Mouse (Mus musculus) G1E (cell line): ENCODE measurements at regions not wholly inside any gene's neighbourhood (a gene's known extent, or its start where the extent isn't known, plus 50 kb on each side); places are given as distances from the start of the nearest gene placed in this dataset.

ENCODE experiments used
- ATAC-seq: 2 replicates; pipeline ENCODE4 v1.8.0; 2016; ENCODE audit warnings: mild to moderate bottlenecking; ENCODE audit not compliant: insufficient number of reproducible peaks, poor library complexity, low FRiP score, severe bottlenecking; ENCODE audit errors: extremely low read depth
- DNase-seq: peaks from one replicate; pipeline ENCODE4 v3.0.0; 2012; ENCODE audit warnings: low spot score
- H3K27me3 ChIP-seq: 2 replicates; pipeline ENCODE4 v1.6.1; 2012; ENCODE audit warnings: mild to moderate bottlenecking, low read length, inconsistent platforms; ENCODE audit not compliant: insufficient read depth
- H3K36me3 ChIP-seq: replicated peaks from 2 replicates; pipeline ENCODE3; 2012; ENCODE audit warnings: mild to moderate bottlenecking, inconsistent platforms
- H3K4me1 ChIP-seq: 2 replicates; pipeline ENCODE4 v1.6.1; 2012; ENCODE audit warnings: low read depth, low read length, inconsistent platforms, mixed read lengths; ENCODE audit not compliant: insufficient read depth
- H3K4me3 ChIP-seq: 2 replicates; pipeline ENCODE4 v1.5.1; 2012; ENCODE audit warnings: low read depth, mild to moderate bottlenecking, inconsistent platforms, low read length, moderate library complexity, mixed read lengths
- H3K9me3 ChIP-seq: replicated peaks from 2 replicates; pipeline ENCODE4 v1.6.1; 2012; ENCODE audit warnings: inconsistent platforms
- CTCF ChIP-seq: IDR thresholded peaks from 2 replicates; pipeline ENCODE4 v1.5.1; 2012; ENCODE audit warnings: low read depth, low read length, inconsistent platforms, mixed read lengths
- GATA1 ChIP-seq: IDR thresholded peaks from 2 replicates; pipeline ENCODE4 v1.6.1; 2012; ENCODE audit warnings: borderline replicate concordance, low read length, inconsistent platforms, mixed read lengths
- GATA2 ChIP-seq: IDR thresholded peaks from 2 replicates; pipeline ENCODE4 v1.6.1; 2012; ENCODE audit warnings: low read depth, low read length, inconsistent platforms, borderline replicate concordance
- POLR2AphosphoS5 ChIP-seq: IDR thresholded peaks from 2 replicates; pipeline ENCODE4 v1.6.1; 2012; ENCODE audit warnings: low read depth, low read length, inconsistent platforms; ENCODE audit not compliant: insufficient replicate concordance
- TAL1 ChIP-seq: conservative IDR thresholded peaks from 2 replicates; pipeline ENCODE4 v1.6.1; 2012; ENCODE audit warnings: low read depth, low read length, inconsistent platforms, mixed read lengths

- no peak overlapping the region for H3K4me3 ChIP-seq
- H3K9me3 ChIP-seq: no peaks in the 10 kb centered on the region
- DNase-seq (no peak), ATAC-seq (no peak)
- no peaks in the 10 kb centered on the region for H3K36me3 ChIP-seq
- peaks cover 10% of the 10 kb centered on the region for H3K27me3 ChIP-seq
- H3K4me1 ChIP-seq: no peaks in the 10 kb centered on the region; the same call in 1 of the 2 replicates
- no peak for TF ChIP-seq POLR2AphosphoS5
- no peak for TF ChIP-seq GATA2
- TF ChIP-seq TAL1: no peak
Observed at GRCm38 (mm10) chr13:44251503-44251902, 466.9 kb downstream of the Cd83 start.

GRCm38 (mm10) chr13:44252496-44252895 lies 467.9 kb downstream of the Cd83 start:
- no peaks in the 10 kb centered on the region for H3K36me3 ChIP-seq
- no peaks in the 10 kb centered on the region for H3K9me3 ChIP-seq
- H3K4me3 ChIP-seq: no peak overlapping the region
- H3K27me3 ChIP-seq: peaks cover 8% of the 10 kb centered on the region
- DNase-seq: no peak
- no peak for TF ChIP-seq POLR2AphosphoS5
- no peak for TF ChIP-seq CTCF
- no peak for TF ChIP-seq TAL1
- TF ChIP-seq GATA2: no peak
- no peak for TF ChIP-seq GATA1
- H3K4me1 ChIP-seq: no peaks in the 10 kb centered on the region; the same call in 1 of the 2 replicates
- ATAC-seq: no peak

GRCm38 (mm10) chr13:44258422-44258821 lies 470.9 kb upstream of the Jarid2 start:
- TF ChIP-seq GATA2 (no peak), TAL1 (no peak), CTCF (no peak), GATA1 (no peak), POLR2AphosphoS5 (no peak)
- ATAC-seq: no peak
- Histone ChIP-seq H3K4me1 (no peaks in the 10 kb centered on the region), H3K9me3 (no peaks in the 10 kb centered on the region), H3K27me3 (peaks cover 4% of the 10 kb centered on the region), H3K4me3 (no peak overlapping the region), H3K36me3 (no peaks in the 10 kb centered on the region)
- no peak for DNase-seq

- ATAC-seq: no peak
- H3K9me3 ChIP-seq: no peaks in the 10 kb centered on the region
- no peak for TF ChIP-seq POLR2AphosphoS5
- TF ChIP-seq CTCF: no peak
- TF ChIP-seq GATA1: no peak
- no peak for TF ChIP-seq TAL1
- no peaks in the 10 kb centered on the region for H3K36me3 ChIP-seq
- DNase-seq: no peak
- no peaks in the 10 kb centered on the region for H3K4me1 ChIP-seq
- H3K4me3 ChIP-seq: no peak overlapping the region
- H3K27me3 ChIP-seq: peaks cover 4% of the 10 kb centered on the region
Observed at GRCm38 (mm10) chr13:44260039-44260438, 469.2 kb upstream of the Jarid2 start.

GRCm38 (mm10) chr13:44260637-44261333 lies 468.5 kb upstream of the Jarid2 start:
- no peaks in the 10 kb centered on the region for H3K36me3 ChIP-seq
- ATAC-seq (no peak), DNase-seq (no peak)
- H3K9me3 ChIP-seq: no peaks in the 10 kb centered on the region
- H3K4me3 ChIP-seq: no peak overlapping the region
- peaks cover 4% of the 10 kb centered on the region for H3K27me3 ChIP-seq
- TF ChIP-seq CTCF: no peak
- no peak for TF ChIP-seq POLR2AphosphoS5
- TF ChIP-seq GATA2: no peak
- TF ChIP-seq TAL1: no peak
- no peak for TF ChIP-seq GATA1
- H3K4me1 ChIP-seq: no peaks in the 10 kb centered on the region

- Histone ChIP-seq H3K36me3 (no peaks in the 10 kb centered on the region), H3K4me1 (no peaks in the 10 kb centered on the region), H3K9me3 (no peaks in the 10 kb centered on the region), H3K4me3 (no peak overlapping the region), H3K27me3 (peaks cover 4% of the 10 kb centered on the region; the same call in 1 of the 2 replicates)
- no peak for ATAC-seq
- TF ChIP-seq GATA2 (no peak), GATA1 (no peak), TAL1 (no peak), CTCF (no peak), POLR2AphosphoS5 (no peak)
- no peak for DNase-seq
Observed at GRCm38 (mm10) chr13:44272746-44273524, 456.3 kb upstream of the Jarid2 start.
